In the genomic region with DNA sequence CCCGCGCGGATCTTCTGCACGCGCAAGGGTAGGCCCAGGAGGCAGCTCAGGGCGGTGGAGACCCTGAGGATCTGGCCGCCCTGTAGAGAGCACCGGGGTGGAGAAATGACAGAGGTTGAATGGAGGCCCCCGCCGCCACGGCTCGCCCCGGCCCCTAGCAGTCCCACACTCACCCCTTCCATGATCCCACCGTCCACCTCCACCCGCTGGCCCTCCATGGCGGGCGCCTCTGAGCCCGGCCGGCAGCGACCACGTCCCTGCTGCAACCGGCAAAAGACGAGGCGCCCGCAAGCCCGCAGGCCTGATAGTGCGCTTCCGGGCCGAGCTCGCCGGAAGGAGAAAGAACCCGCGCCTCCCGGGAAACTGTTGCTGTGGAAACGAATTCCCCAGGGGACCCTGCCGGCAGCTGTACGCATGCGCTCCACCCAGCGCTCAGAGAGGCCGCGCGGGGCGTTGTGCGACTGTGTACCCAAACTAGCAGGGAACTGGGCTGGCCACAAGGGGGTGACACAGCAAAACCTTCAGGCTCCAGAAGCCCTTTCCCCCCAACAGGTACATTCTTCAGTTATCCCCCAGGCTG, we compare ENCODE assay signal across 8 mouse cellular contexts. TPM values are rescaled to one million over a fixed set of nuclear protein-coding genes. Genes with fewer than 3 reads are reported as not detected.
DNase-seq lines count a peak whose midpoint lies in the region; ATAC-seq and TF ChIP-seq lines count a peak whose summit lies in the region.

A gene (minus strand): TSS at position 437 of the 580 bp plus-strand sequence.

- peaks cover 11% of the 10 kb centered on the region; the same call in 1 of the 2 replicates for H3K36me3 ChIP-seq in hindbrain, postnatal 0 days (ENCODE audit: insufficient read depth, low read length)

- H3K4me2 ChIP-seq in hindbrain, postnatal 0 days (ENCODE audit: low read depth, low read length), result peak within 1 kb of the TSS; percentile 83

- peak within 1 kb of the TSS; percentile 74 for H3K4me3 ChIP-seq in gastrocnemius, adult 2 months
- peak within 1 kb of the TSS; percentile 85 for H3K4me3 ChIP-seq in hindbrain, postnatal 0 days (ENCODE audit: low read length)
- H3K4me3 ChIP-seq in left cerebral cortex, adult 2 months, result peak within 1 kb of the TSS; percentile 94

- no peaks in the 10 kb centered on the region for H3K9me3 ChIP-seq in hindbrain, postnatal 0 days (ENCODE audit: low read length)

- H3K9ac ChIP-seq in hindbrain, postnatal 0 days (replicated peaks; ENCODE audit: low read length), result peak within 1 kb of the TSS; percentile 88

- peak within 1 kb of the TSS; percentile 88 for H3K27ac ChIP-seq in gastrocnemius, adult 2 months
- peak within 1 kb of the TSS; percentile 78 for H3K27ac ChIP-seq in hindbrain, postnatal 0 days
- H3K27ac ChIP-seq in left cerebral cortex, adult 2 months, result peak within 1 kb of the TSS; percentile 83

- DNase-seq in WW6 (ENCODE audit: low read depth, low spot score), result peak; percentile 93
- peak; percentile 100 for DNase-seq in cerebellum, postnatal 4 days (ENCODE audit: low spot score in 2 of 2)
- peak; percentile 98 for DNase-seq in gastrocnemius, adult 2 months
- DNase-seq in hindbrain, postnatal 0 days (ENCODE audit: low spot score), result peak; percentile 99
- DNase-seq in left cerebral cortex, adult 2 months (ENCODE audit: extremely low spot score in 1 of 2, low spot score in 2 of 2), result peak; percentile 98 to 99
- DNase-seq in right cerebral cortex, adult 2 months (ENCODE audit: low spot score in 2 of 2), result peak; percentile 97 to 99
- peak; percentile 98 for DNase-seq in urinary bladder, postnatal 14 days (ENCODE audit: low spot score)

- H3K27me3 ChIP-seq in hindbrain, postnatal 0 days (ENCODE audit: insufficient read depth, low read length), result no peaks in the 10 kb centered on the region

- peak; percentile 93 for TF ChIP-seq CTCF in gastrocnemius, adult 2 months (IDR thresholded peaks at IDR 0.05)
- peak; percentile 95 for TF ChIP-seq CTCF in hindbrain, postnatal 0 days (IDR thresholded peaks at IDR 0.05; ENCODE audit: low read depth)
- peak; percentile 99 for TF ChIP-seq CTCF in left cerebral cortex, adult 2 months (IDR thresholded peaks at IDR 0.05)

- peak; percentile 95 for ATAC-seq in hindbrain, postnatal 0 days
- peak; percentile 87 for ATAC-seq in megakaryocyte, adult 5-6 weeks (ENCODE audit: poor library complexity, severe bottlenecking)

- intact Hi-C loops in gastrocnemius, adult 2 months (cut with DNase I), result loop anchor here (5.0 kb wide), 2 partner anchors 86 to 176 kb away; a partner anchor contains a TSS
- intact Hi-C loops in left cerebral cortex, adult 2 months (cut with DNase I), result loop anchor here (2.0 to 5.0 kb wide), 4 partner anchors 84 to 476 kb away; a partner anchor contains a TSS

- WGBS in hindbrain, postnatal 0 days, result 0% methylated on average over 43 of the region's 44 CpGs

- peaks cover 11% of the 10 kb centered on the region for H3K4me1 ChIP-seq in hindbrain, postnatal 0 days (ENCODE audit: insufficient read depth, low read length)

RNA-seq across cellular contexts. Expression of the gene that starts here (rescaled TPM):
- 10 to 100 TPM; 21.0 to 21.6 TPM for total RNA-seq in gastrocnemius, adult 2 months (2021)
- total RNA-seq in hindbrain, postnatal 0 days (2014; rRNA removed), result 70.9 and 77.8 TPM in 2 replicates
- polyA plus RNA-seq in hindbrain, postnatal 0 days (2015; fragmentation: Nextera tagmentation; extraction: Ambion mirVana), result 132 and 138 TPM in 2 replicates
- total RNA-seq in left cerebral cortex, adult 2 months (2021), result 10 to 100 TPM; 57.5 to 58.9 TPM
- total RNA-seq in megakaryocyte, adult 5-6 weeks (2015), result 46.7 and 70.9 TPM in 2 replicates
- total RNA-seq in megakaryocyte, adult 5-6 weeks (2017), result 24.0 and 25.4 TPM in 2 replicates

Comparison
In these comparisons a context has a peak if more than half of its experiments do, and no peak if none do; other contexts are left out.
1. Peak in every context shown above with its lines: DNase-seq, ATAC-seq, H3K4me3 ChIP-seq and H3K27ac ChIP-seq.